In genomic region chr3:135357394-135357793, GRCm38 (mm10) we compare ENCODE assay signal across 38 mouse cellular contexts. TPM values are rescaled to one million over a fixed set of nuclear protein-coding genes. Genes with fewer than 3 reads are reported as not detected.
"Had no signal": no experiment of that assay in that cellular context is flagged by ENCODE, and none has a peak within 500 bp of the region (broad histone marks: within the 10 kb centered on the region; RNA-seq: fewer than 3 reads in every experiment).

No protein-coding gene starts in this region.

- H3K4me3 ChIP-seq: limb, embryonic 10.5 days; limb, embryonic 12.5 days; limb, embryonic 13.5 days; limb, embryonic 15.5 days; liver, embryonic 12.5 days; liver, embryonic 13.5 days; liver, embryonic 15.5 days; lung, embryonic 15.5 days; megakaryocyte, embryonic 14.5 days; midbrain, embryonic 10.5 days; midbrain, embryonic 12.5 days; midbrain, embryonic 13.5 days; midbrain, embryonic 15.5 days; myocyte; neural tube, embryonic 12.5 days had no signal

- H3K36me3 ChIP-seq: limb, embryonic 10.5 days; limb, embryonic 12.5 days; limb, embryonic 13.5 days; limb, embryonic 15.5 days; liver, embryonic 12.5 days; liver, embryonic 13.5 days; liver, embryonic 15.5 days; lung, embryonic 15.5 days; midbrain, embryonic 10.5 days; midbrain, embryonic 12.5 days; midbrain, embryonic 13.5 days; midbrain, embryonic 15.5 days; neural tube, embryonic 12.5 days had no signal

- H3K27me3 ChIP-seq: limb, embryonic 12.5 days; limb, embryonic 13.5 days; limb, embryonic 15.5 days; liver, embryonic 12.5 days; liver, embryonic 13.5 days; liver, embryonic 15.5 days; lung, embryonic 15.5 days; midbrain, embryonic 12.5 days; midbrain, embryonic 13.5 days; midbrain, embryonic 15.5 days; neural tube, embryonic 12.5 days had no signal

- DNase-seq: left cerebral cortex, postnatal 4 days; liver; liver, embryonic 13.5 days; liver, postnatal 0 days; lung, adult 18-20 months; lung, adult 2 months; lung, embryonic 14.5 days; lung, postnatal 10 days; lung, postnatal 14 days; lung, postnatal 36 days; lung, postnatal 4 days; midbrain, embryonic 14.5 days had no signal

- H3K9ac ChIP-seq: limb, embryonic 12.5 days; limb, embryonic 13.5 days; limb, embryonic 15.5 days; liver, embryonic 12.5 days; liver, embryonic 13.5 days; liver, embryonic 14.5 days; liver, embryonic 15.5 days; liver, postnatal 0 days; lung, embryonic 14.5 days; lung, embryonic 15.5 days; midbrain, embryonic 12.5 days; midbrain, embryonic 13.5 days; midbrain, embryonic 15.5 days; neural tube, embryonic 12.5 days had no signal

- H3K27ac ChIP-seq: limb, embryonic 10.5 days; limb, embryonic 12.5 days; limb, embryonic 13.5 days; limb, embryonic 15.5 days; liver, embryonic 12.5 days; liver, embryonic 13.5 days; liver, embryonic 14.5 days; liver, embryonic 15.5 days; lung, embryonic 15.5 days; macrophage; midbrain, embryonic 10.5 days; midbrain, embryonic 12.5 days; midbrain, embryonic 13.5 days; midbrain, embryonic 15.5 days; neural tube, embryonic 12.5 days had no signal

- H3K9me3 ChIP-seq: limb, embryonic 10.5 days; limb, embryonic 12.5 days; limb, embryonic 13.5 days; limb, embryonic 15.5 days; liver, embryonic 12.5 days; liver, embryonic 13.5 days; liver, embryonic 15.5 days; lung, embryonic 15.5 days; megakaryocyte, embryonic 14.5 days; midbrain, embryonic 10.5 days; midbrain, embryonic 12.5 days; midbrain, embryonic 13.5 days; midbrain, embryonic 15.5 days; neural tube, embryonic 12.5 days had no signal

- H3K4me1 ChIP-seq: limb, embryonic 10.5 days; limb, embryonic 12.5 days; limb, embryonic 13.5 days; limb, embryonic 15.5 days; liver, embryonic 12.5 days; liver, embryonic 13.5 days; liver, embryonic 15.5 days; lung, embryonic 15.5 days; megakaryocyte, embryonic 14.5 days; midbrain, embryonic 10.5 days; midbrain, embryonic 12.5 days; midbrain, embryonic 13.5 days; midbrain, embryonic 15.5 days; neural tube, embryonic 12.5 days had no signal

- H3K4me2 ChIP-seq: limb, embryonic 12.5 days; limb, embryonic 13.5 days; limb, embryonic 15.5 days; liver, embryonic 11.5 days; liver, embryonic 12.5 days; liver, embryonic 13.5 days; liver, embryonic 15.5 days; lung, embryonic 14.5 days; lung, embryonic 15.5 days; midbrain, embryonic 11.5 days; midbrain, embryonic 12.5 days; midbrain, embryonic 13.5 days; midbrain, embryonic 15.5 days; neural tube, embryonic 12.5 days had no signal

RNA-seq across cellular contexts. Expression of gene Slc9b1, which starts 9.6 kb away (rescaled TPM):
- total RNA-seq: left cerebral cortex, postnatal 25 days; megakaryocyte progenitor cell, adult 5-6 weeks; megakaryocyte, adult 5-6 weeks; megakaryocyte-erythroid progenitor cell, adult 5-6 weeks; midbrain, postnatal 0 days had no signal
- polyA plus RNA-seq: limb, embryonic 15.5 days; liver, adult 2 months; liver, embryonic 13.5 days; liver, embryonic 15.5 days; liver, embryonic 16.5 days; liver, postnatal 0 days; midbrain, embryonic 11.5 days; midbrain, embryonic 14.5 days; midbrain, embryonic 15.5 days; midbrain, postnatal 0 days; myocyte; neural tube, embryonic 12.5 days had no signal

RNA-seq across cellular contexts. Expression of gene Slc9b2, which starts 49.9 kb away (rescaled TPM):
- total RNA-seq: megakaryocyte, adult 5-6 weeks; monocyte, adult 5-6 weeks had no signal
- polyA plus RNA-seq: liver, adult 2 months; liver, postnatal 0 days had no signal
